Mouse (Mus musculus) thymus, postnatal 0 days (tissue): ENCODE data around the gene Olfr1368. TPM values are rescaled to one million over a fixed set of nuclear protein-coding genes. Genes with fewer than 3 reads are reported as not detected.

Experiments
- DNase-seq: peaks from one replicate; pipeline ENCODE4 v3.0.0-alpha.2; 2015; ENCODE audit warnings: low spot score
- polyA plus RNA-seq: library from polyadenylated mRNA; unstranded; fragments of >200 nt; fragmentation: Nextera tagmentation; extraction: Ambion mirVana; gene quantifications from 2 replicates; pipeline ENCODE4 v1.2.1, GENCODE M21; 2015

The Olfr1368 gene
- not detected in 2 replicates for polyA plus RNA-seq

DNA sequence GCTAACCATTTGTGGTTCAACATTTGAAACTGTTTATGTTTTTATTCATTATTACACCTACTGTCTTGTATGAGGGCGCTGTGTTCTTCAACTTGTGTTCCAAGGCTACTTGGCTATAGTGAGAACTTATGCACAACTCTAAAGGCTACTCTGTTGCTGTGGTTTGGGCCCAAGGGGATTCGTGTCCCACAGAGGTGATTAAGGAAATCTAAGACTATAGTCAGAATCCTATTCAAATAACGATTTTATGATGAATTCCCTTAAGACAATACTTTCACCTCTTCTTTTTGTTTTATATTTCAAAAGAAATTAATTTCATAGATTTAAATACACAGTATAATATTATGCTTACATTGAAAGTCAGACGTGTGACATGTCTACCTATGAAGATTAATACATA is at the start of gene Olfr1368:
TSS of gene Olfr1368 (minus strand) at position 101 of the 400 bp plus-strand sequence.
- no peak for DNase-seq

DNA sequence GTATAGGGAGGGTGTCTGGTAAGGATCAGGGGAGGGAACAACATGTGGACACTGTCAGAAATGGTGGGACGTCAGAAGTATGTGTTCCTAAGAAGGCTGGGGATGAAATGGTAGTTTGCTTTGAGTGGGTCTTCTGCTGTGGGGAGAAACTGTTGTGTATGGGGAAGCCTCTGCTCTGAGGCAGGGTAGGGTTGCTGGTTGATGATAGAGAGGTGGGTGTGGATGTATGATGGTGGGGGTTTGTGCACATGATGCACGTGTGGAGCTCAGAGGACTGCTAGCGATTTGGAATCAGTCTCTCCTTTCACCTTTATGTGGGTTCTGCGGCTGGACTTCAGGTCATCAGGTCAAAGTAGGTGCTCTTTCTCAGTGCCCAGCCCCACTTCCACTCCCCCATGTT is 39.9 kb upstream of the Olfr1368 start:
- no peak for DNase-seq

DNA sequence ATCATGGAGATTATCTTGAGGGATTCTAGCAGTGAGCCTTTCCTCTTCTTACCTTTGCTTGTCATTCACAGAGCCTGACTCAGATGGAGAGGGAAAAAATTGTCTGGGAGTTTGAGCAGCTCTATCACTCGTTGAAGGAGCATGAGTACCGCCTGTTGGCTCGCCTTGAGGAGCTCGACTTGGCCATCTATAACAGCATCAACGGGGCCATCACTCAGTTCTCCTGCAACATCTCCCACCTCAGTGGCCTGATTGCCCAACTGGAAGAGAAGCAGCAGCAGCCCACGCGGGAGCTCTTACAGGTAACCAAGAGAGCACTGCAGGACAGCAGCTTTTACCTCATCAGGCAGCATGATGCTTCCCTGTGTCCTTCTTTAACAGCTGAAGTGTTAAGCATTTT is 38.0 kb upstream of the Olfr1368 start:
- no peak for DNase-seq

DNA sequence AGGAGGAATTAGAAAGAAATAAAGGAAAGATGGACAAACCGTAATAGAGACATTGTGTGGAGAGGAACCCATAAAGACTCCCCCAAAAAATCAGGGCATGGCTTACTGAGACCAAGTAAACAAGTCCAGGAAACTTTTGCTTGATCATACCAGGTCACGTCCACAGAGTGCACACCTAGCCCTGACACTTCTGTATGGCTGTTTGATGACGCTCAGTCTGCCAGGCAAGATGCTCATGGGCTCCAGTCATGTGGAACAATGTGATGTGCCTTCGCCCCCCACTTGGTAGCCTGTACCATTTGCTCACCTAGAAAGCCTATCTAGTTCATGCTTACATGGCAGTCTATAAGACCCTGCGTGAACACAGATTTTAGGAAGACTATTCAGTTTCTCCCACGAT is 37.4 kb upstream of the Olfr1368 start:
- DNase-seq: no peak

DNA sequence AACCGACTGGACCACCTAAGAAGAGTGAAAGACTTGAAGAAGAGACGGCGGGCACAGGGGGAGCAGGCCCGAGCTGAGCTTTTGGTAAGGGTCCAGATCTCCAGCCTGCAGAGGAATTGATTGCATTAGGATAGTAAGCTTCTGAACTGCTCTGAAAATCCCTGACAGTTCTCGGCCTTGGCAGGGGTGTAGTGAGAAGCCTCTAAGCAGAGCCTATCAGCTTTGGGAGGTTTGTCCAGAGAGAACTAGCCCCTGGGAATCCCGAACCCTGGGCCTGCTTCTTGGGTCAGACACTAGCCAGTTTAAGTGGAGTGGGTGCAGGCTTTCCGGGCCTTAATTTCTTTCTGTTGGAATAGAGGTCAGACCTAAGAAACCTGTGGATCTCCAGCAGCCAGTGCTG is 36.3 kb upstream of the Olfr1368 start:
- DNase-seq: no peak

DNA sequence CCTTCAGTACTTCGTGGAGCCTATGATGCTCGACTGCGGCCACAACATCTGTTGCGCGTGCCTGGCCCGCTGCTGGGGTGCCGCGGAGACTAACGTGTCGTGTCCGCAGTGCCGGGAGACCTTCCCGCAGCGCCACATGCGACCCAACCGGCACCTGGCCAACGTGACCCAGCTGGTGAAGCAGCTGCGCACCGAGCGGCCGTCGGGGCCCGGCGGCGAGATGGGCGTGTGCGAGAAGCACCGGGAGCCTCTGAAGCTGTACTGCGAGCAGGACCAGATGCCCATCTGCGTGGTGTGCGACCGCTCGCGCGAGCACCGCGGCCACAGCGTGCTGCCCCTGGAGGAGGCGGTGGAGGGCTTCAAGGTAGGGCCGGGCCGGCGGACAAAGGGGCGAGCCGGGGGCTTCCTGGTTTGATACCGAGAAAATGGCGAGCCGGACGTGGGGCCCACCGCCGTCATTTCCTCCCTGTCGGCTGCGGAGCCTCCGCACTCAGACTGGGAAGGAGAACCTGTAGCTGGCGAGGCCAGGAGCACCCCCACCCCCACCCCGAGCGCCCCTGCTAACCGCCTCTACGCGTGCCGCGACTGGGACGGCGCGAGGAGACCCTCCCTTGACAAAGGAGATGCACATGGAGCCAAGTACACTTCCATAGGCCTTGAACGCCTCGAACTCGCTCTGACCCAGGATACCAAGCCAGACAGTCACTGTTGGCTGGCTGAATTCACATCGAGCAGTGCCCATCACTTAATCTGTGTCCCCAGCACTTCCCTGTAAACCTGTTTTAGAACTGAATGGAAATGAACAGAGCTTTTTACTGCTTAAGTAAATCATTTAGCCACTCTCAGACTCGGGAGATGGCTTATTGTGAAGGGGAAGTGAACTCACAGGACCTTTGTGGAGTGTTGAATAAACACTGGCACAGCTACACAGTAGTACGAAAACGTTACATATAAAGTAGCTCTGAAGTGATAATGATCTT is 35.2 kb upstream of the Olfr1368 start:
- peak; percentile 85 for DNase-seq

DNA sequence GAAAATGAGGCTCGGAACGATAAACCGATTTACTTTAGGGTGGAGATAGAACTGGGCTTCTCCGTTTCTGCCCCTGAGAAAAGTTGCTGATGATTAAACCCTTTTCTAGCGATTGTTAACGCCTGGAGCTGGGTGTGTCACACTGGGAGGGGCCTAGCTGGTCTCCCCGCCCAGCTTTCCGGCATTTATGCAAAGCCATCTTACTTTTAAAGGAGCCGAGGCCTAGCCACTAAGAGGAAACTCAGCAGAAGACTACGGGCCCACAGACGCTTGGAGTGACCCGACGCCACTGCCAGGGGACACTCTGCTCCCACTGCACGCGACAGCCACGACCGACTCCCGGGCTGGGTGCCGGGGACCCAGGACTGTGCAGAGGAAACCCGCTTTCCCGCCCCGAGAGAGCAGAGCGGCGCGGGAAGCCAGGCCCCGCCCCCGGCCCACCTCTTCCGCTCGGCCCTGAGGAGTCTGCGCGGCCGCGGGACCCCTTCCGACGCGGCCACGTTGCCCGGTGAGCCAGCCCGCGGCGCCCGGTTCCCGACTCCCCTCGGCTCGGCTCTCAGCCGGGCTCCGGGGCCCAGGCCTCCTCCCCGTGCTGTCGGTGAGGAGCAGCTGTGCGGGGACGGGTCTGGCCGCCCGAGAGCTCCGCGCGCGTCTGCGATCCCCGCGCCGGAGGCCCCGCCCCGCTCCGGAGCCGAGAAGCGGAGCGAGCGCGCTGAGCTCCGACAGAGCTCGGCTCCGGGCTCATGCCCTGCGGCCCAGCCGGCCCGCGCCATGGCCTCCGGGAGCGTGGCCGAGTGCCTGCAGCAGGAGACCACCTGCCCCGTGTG is 34.3 kb upstream of the Olfr1368 start:
- DNase-seq: peak; percentile 91

DNA sequence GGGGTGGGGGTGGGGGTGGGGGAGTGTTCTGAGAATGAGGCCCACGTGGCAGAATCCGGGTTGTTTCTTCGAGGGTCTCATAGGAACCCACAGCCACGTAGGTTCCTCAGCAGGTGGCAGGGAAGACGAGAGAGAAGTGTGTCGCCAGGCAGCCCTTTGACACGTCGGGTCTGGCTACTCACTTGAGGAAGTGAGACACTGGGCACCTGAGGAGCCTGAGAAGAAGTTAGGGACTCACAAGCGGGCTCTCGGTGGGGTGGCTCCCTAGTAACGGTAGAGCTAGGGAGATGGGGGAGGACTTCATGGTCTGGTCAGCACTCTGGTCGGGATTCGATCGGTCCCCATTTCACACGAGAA is 33.7 kb upstream of the Olfr1368 start, which contains the start of gene Trim27:
TSS of gene Trim27 (plus strand) at position 79 of the 357 bp plus-strand sequence.
- no peak for DNase-seq

DNA sequence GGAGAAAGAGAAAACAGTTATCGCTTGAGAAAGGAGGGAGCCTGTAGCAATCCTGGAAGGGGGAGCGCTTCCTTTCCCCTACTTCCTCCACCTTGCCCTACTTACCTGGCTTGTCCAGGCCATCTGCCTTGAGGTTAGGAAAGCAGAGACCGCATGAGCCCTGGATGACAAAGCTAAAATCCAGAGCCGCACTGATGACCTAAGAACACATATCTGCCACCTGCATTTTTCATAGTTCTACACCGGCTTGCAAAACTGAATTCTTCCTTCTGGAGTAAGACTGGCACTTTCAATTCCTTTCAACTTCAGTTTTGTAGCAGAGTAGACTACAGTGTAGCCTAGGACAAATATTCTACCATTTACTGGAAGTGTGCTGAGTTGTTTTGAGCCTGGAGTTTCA is 32.7 kb upstream of the Olfr1368 start:
- no peak for DNase-seq

DNA sequence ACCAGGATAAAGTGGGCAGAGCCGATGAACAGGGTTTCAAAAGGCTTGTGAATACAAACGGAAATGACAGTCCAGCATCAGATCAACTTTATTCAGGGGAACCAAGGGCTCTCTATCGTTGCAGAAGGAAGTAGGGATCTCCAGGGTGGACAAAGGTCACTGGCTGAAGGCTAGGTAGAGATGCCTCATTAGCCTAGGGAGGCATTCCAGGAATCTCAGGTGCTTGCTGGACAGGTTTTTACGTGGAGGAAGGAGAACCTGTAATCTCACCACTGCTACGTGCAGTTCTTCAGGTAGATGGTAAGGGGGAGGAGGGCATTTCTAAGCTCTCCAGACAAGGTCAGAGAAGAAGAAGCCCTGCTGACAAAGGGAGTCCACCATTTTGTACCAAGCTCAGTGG is 32.0 kb upstream of the Olfr1368 start:
- no peak for DNase-seq

DNA sequence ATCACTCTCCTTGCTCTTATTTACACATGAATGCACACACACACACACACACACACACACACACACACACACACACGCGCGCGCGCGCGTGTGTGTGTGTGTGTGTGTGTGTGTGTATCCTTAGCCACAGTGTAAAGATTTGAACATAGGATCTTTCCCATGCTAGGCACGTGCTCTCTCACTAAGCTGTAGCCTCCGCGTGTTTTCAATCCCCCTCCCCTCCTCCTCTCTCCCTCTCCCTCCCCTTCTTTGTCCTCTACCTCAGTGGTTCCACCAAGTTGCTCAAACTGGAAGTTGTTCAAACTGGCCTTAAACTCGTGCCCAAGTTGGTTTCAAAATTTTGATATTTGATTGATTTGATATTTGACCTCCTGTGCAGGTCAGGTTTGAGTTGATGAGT is 31.1 kb upstream of the Olfr1368 start:
- no peak for DNase-seq

DNA sequence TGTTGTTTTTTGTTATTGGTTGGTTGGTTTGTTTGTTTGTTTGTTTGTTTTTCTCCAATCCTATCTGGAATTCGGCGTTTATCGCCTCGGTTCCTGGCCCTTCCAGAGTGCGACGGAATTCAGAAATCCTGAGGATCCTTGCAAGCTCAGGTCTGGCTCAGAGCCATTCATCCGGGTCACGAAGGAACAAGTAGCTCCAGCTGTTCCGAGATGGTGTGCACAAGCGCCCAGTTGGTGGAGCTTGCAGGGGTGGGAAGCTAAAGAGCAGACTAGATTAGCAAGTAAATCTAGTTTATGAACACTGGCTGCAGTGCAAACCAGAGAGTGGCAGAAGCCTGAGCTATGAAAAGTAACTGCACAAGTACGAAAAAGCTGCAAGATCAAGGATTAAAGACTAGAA is 27.4 kb upstream of the Olfr1368 start:
- peak; percentile 34 for DNase-seq

DNA sequence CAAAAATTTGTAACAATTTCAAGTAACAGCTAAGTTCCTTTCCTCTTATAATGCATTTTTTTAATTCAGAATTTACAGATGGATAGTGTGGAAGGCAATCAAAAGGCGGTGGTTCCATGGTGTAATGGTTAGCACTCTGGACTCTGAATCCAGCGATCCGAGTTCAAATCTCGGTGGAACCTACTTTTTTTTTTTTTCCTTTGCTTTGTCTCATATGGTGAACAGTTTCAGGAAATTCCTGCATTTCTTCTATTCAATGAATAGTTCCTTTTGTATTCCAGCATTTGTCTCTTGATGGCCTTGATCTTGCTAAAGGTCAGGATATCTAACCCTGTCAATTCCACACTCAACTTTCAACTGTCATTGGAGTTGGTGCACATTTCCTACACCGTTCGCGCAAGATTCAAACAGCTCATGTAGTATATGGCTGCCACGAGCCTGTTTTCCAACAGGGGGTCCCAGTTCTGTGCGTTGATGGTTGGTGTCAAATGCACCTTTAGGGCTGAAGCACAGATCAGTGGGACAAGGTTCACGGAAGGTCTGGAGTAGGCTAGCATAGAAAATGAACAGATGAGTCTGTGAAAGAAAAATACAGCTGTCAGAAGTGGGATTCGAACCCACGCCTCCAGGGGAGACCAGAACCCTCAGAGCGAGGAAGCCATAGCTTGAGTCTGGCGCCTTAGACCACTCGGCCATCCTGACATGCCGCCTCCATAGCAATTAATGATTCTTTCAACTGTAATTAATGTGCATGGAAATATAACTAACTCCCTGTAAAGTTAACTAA is 26.8 kb upstream of the Olfr1368 start:
- DNase-seq: peak; percentile 84

DNA sequence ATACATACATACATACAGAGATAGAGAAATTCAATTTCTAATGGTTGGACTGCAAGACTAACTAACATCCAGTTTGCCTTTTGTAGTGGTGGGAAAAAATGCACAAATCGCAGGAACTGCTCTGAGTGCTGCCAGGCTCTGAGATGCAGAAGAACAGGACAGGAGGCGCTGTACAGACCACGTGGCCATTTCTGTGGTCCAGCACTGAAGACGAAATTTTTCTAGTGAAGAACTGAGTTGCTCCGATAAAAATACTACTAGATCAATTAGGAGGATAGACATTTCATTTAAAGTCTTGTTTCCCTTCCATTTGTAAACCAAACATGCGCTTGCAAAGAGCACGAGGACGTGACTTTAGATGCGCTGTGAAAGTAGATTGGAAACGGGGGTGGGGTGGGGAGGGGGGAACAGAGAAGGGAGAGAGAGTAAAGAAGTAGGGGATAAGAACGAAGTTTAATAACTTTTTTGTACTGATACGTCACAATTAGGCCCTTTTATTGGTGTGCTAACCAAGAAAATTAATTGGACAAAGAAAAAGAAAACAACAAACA is 26.0 kb upstream of the Olfr1368 start:
- peak; percentile 43 for DNase-seq

DNA sequence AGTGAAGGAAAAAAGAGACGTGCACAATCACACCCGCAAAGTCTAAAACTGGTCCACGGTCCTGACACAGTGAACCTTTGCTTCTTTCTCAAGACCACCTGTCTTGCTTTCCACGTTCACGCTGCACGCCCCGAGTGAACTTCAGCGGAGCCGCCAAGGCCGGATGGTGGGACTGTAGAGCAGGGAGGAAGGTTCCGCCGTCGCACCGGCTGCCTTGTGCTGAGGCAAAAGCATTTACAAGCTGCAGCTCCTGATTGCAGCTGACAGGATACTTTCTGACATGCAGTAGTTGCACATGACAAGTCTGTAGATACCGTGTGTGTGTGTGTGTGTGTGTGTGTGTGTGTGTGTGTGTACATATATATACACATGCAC is 25.5 kb upstream of the Olfr1368 start:
- peak; percentile 33 for DNase-seq

DNA sequence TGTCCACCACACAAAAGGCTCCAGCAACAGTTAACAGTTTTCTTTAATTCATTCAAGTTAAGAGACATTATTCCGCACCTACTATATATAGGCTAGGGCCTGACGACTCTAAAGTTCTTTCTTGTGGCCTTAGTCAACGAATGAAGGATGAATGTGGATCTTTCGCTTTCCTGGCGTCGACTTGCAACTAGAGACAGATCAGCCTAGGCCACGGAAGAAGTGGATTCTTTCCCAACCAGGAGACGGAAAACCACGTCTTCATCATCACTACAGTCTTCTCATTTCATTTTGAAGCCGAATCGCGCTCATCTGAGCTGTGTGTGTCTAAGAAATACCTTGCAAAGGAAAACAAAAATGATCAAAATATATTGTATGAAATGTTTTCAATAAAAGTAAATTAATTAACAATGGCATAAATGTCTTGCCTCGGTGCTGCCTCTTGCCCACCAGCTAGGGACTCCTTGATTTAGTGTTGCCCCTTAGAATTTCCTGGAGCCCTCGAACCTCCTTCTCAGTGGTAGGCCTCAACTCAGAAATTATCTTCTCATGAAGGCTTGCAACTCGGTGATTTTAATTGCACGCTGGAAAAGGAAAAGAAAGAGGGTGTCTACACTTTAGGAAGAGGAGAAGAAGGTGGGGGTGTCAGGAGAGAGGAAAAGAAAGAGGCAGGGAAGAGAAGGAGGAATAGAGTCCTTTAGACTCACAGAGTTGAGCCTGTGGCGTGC is 24.9 kb upstream of the Olfr1368 start:
- DNase-seq: no peak

DNA sequence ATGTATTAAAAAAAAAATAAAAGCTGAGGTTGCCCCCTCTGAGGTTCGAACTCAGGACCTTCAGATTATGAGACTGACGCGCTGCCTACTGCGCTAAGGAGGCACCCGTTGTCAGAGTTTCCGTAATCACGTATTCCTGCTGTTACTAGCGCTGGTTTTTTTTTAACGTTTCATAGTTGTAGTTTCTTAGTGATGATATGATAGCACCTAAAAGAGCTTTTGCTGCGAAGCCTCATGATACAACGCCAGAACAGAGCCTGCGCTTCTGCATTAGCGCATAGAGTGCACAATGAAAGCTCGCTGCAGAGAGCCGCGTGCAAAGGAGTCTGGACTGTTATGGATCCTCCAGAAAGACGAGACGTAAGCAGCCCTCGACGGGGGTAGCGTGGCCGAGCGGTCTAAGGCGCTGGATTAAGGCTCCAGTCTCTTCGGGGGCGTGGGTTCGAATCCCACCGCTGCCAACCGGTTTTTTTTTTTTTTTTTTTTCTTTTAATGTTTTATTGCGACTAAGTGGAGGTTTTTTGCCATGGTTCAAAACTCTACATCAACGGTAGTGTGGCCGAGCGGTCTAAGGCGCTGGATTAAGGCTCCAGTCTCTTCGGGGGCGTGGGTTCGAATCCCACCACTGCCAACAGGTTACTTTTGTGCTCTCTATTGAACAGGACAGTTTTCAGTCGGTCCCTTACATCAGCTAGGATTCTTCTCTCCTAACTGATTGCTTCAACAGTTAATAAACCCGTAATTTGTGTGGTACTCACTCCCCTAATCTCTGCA is 24.2 kb upstream of the Olfr1368 start:
- DNase-seq: peak; percentile 94

DNA sequence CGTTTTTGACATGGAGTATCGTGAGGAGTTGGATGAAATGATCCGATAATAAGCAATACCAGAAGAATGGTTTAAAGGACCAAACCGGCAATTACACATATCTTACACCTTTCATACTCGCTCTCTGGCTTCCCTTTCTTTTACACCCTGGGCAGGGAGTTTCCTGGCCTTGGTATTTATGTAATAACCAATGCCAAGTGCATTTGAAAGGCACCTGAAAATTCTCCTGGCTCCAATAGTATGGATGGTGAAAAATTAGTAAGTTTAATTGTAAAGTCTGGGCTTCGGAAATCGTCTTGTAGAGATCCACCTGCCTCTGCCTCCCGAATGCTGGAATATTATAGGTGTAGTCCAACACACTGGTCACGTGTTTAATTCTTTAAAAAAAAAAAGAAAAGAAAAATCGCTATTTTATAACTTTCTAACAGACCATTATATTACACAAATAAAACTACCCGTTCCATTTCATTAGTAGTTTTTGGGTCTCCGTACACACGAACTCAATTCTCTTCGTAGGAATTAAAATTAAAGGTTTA is 23.5 kb upstream of the Olfr1368 start:
- DNase-seq: no peak

DNA sequence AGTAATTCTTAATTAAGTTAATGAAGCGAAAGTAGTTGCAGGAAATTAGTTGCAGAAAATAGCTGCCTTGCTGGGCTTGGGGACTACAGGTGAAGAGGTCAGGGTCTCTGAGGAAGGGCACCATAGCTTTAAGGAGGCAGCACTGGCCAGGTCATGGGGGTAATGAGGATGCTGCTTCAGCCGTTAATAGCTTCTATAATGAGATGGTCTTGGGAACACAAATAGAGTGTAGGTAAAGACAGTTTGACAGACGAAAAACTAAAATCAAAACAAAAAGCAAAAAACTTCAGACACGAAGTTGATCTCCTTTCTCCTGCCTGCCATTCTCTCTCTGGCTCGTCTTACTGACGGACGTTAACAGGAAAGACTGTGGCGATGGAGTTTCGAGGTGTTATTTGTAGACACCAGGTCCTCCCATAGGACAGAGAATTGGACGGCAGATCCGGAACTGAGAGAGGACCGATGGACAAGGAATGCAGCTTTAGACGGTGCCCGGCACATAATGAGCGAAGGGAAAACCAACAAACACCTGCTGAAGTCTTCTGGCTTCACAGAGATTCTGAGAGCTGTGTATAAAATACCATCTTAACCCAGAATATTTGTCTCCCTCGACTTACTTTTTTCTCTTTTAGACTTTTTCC is 22.8 kb upstream of the Olfr1368 start:
- peak; percentile 56 for DNase-seq
